Mouse (Mus musculus): ENCODE results near the gene Arsb.

- no peak for TF ChIP-seq POLR2A (IDR thresholded peaks at IDR 0.05; ENCODE audit: insufficient read depth, low read depth, low read length)
- no peak for TF ChIP-seq CTCF (IDR thresholded peaks at IDR 0.05)
- no peak for TF ChIP-seq EP300 (IDR thresholded peaks at IDR 0.05; ENCODE audit: insufficient read depth, low read depth, low read length)
Measured at GRCm38 (mm10) chr13:93914206-93914605, 142.8 kb downstream of the Arsb start.

All from heart, adult 2 months (tissue).